In genomic region chr15:12207556-12208090, GRCm38 (mm10) we compare ENCODE assay signal across 13 mouse cellular contexts. TPM values are rescaled to one million over a fixed set of nuclear protein-coding genes. Genes with fewer than 3 reads are reported as not detected.
A peak's percentile ranks its signal among the peaks of the same experiment; 100 is the strongest.
DNase-seq lines count a peak whose midpoint lies in the region; ATAC-seq and TF ChIP-seq lines count a peak whose summit lies in the region.
"Had no signal": no experiment of that assay in that cellular context is flagged by ENCODE, and none has a peak within 500 bp of the region (broad histone marks: within the 10 kb centered on the region; RNA-seq: fewer than 3 reads in every experiment).

No protein-coding gene starts in this region.

- H3K4me3 ChIP-seq in layer of hippocampus, adult 2 months = peak overlapping the region; percentile 89
- peak overlapping the region; percentile 51; the same call in 1 of the 2 replicates for H3K4me3 ChIP-seq in cortical plate, adult 2 months (ENCODE audit: insufficient read depth, low read length)
- peak overlapping the region; percentile 9; the same call in 1 of the 2 replicates for H3K4me3 ChIP-seq in kidney, adult 2 months (ENCODE audit: insufficient read depth, low read depth, low read length)
- H3K4me3 ChIP-seq in liver, embryonic 13.5 days (replicated peaks) = no peak overlapping the region
- H3K4me3 ChIP-seq: embryonic facial prominence, embryonic 15.5 days had no signal

- no peak for ATAC-seq in liver, embryonic 13.5 days (ENCODE audit: low read depth)
- ATAC-seq in erythroid progenitor cell, adult 5-6 weeks (replicated peaks; ENCODE audit: low FRiP score, poor library complexity, severe bottlenecking) = no peak
- ATAC-seq: inflammation-experienced regulatory T-cells, adult 6 months had no signal

- peaks cover 11% of the 10 kb centered on the region; the same call in 1 of the 2 replicates for H3K4me1 ChIP-seq in cortical plate, adult 2 months (ENCODE audit: control insufficient read depth, insufficient read depth, low read length)
- H3K4me1 ChIP-seq in kidney, adult 2 months (ENCODE audit: control insufficient read depth, insufficient read depth, low read length) = peaks cover 51% of the 10 kb centered on the region
- peaks cover 81% of the 10 kb centered on the region for H3K4me1 ChIP-seq in liver, embryonic 13.5 days (replicated peaks)

- H3K27me3 ChIP-seq in kidney, adult 2 months (replicated peaks; ENCODE audit: control insufficient read depth, insufficient read depth, low read length) = no peaks in the 10 kb centered on the region
- no peaks in the 10 kb centered on the region for H3K27me3 ChIP-seq in liver, embryonic 13.5 days
- H3K27me3 ChIP-seq: embryonic facial prominence, embryonic 15.5 days had no signal

- 19% methylated on average over 6 of the region's 6 CpGs for WGBS in kidney, adult 2 months
- 64% methylated on average over 6 of the region's 6 CpGs for WGBS in liver, embryonic 13.5 days (ENCODE audit: insufficient replicate concordance)

- H3K27ac ChIP-seq in layer of hippocampus, adult 2 months = peak overlapping the region; percentile 97
- H3K27ac ChIP-seq in cortical plate, adult 2 months (ENCODE audit: insufficient read depth, low read length) = no peak overlapping the region
- H3K27ac ChIP-seq in kidney, adult 2 months (ENCODE audit: insufficient read depth, low read depth, low read length) = peak overlapping the region; percentile 85
- H3K27ac ChIP-seq in liver, embryonic 13.5 days = peak overlapping the region; percentile 35; the same call in 1 of the 2 replicates
- H3K27ac ChIP-seq: embryonic facial prominence, embryonic 15.5 days had no signal

- TF ChIP-seq CTCF in layer of hippocampus, adult 2 months (conservative IDR thresholded peaks at IDR 0.05) = no peak
- no peak for TF ChIP-seq CTCF in cortical plate, adult 2 months (IDR thresholded peaks at IDR 0.05; ENCODE audit: extremely low read depth, insufficient read depth, low read length)
- TF ChIP-seq CTCF in kidney, adult 2 months (conservative IDR thresholded peaks at IDR 0.05; ENCODE audit: insufficient read depth, insufficient read length, low read depth, low read length) = no peak

- H3K9me3 ChIP-seq in liver, embryonic 13.5 days (replicated peaks) = no peaks in the 10 kb centered on the region
- H3K9me3 ChIP-seq: embryonic facial prominence, embryonic 15.5 days had no signal

- H3K36me3 ChIP-seq in kidney, adult 2 months (ENCODE audit: control insufficient read depth, insufficient read depth, low read length) = no peaks in the 10 kb centered on the region
- no peaks in the 10 kb centered on the region for H3K36me3 ChIP-seq in liver, embryonic 13.5 days
- H3K36me3 ChIP-seq: embryonic facial prominence, embryonic 15.5 days had no signal

- 0 out of 2 replicates have a peak overlapping the region, but pooled peaks have one; percentile 27 for H3K9ac ChIP-seq in liver, embryonic 13.5 days
- H3K9ac ChIP-seq: embryonic facial prominence, embryonic 15.5 days had no signal

- no peak for TF ChIP-seq POLR2A in cortical plate, adult 2 months (IDR thresholded peaks at IDR 0.05; ENCODE audit: extremely low read depth, insufficient read depth, low read length)
- TF ChIP-seq POLR2A in kidney, adult 2 months (IDR thresholded peaks at IDR 0.05; ENCODE audit: low read depth, low read length) = no peak

- no peak for DNase-seq in layer of hippocampus, adult 2 months (ENCODE audit: low spot score in 2 of 2)
- DNase-seq in layer of hippocampus, postnatal 14 days (ENCODE audit: low spot score in 2 of 2) = no peak
- DNase-seq in kidney, adult 2 months = peak; percentile 94
- no peak for DNase-seq in liver, embryonic 13.5 days
- DNase-seq in adrenal gland, adult (ENCODE audit: inconsistent age in 2 of 2, low spot score in 1 of 2) = no peak
- DNase-seq in left cerebral cortex, adult 18-20 months (ENCODE audit: low spot score in 2 of 2) = no peak
- DNase-seq: cerebellum, adult 9-11 months; left cerebral cortex, postnatal 4 days; retina, postnatal 1 day had no signal

- H3K4me2 ChIP-seq in liver, embryonic 13.5 days = peak overlapping the region; percentile 87

RNA-seq across cellular contexts. Expression of gene Mtmr12, which starts 2.8 kb away (rescaled TPM):
- total RNA-seq in layer of hippocampus, adult 2 months (2021) = 10 to 100 TPM; 58.1 to 58.9 TPM
- total RNA-seq in layer of hippocampus, postnatal 14 days (2021) = 10 to 100 TPM; 26.9 to 27.7 TPM
- 30.5 and 32.0 TPM in 2 replicates for polyA plus RNA-seq in cortical plate, adult 2 months (2012; rRNA removed)
- 27.3 and 28.1 TPM in 2 replicates for polyA plus RNA-seq in kidney, adult 2 months (2012; rRNA removed)
- polyA plus RNA-seq in liver, embryonic 13.5 days (2015; fragmentation: Nextera tagmentation; extraction: Ambion mirVana) = 6.3 and 8.2 TPM in 2 replicates
- total RNA-seq in erythroid progenitor cell, adult 5-6 weeks (2015; ENCODE audit: low replicate concordance) = 7.9 and 15.1 TPM in 2 replicates
- 17.2 and 24.7 TPM in 2 replicates for total RNA-seq in erythroid progenitor cell, adult 5-6 weeks (2017; ENCODE audit: low replicate concordance)
- total RNA-seq in left cerebral cortex, adult 18-20 months (2021) = 10 to 100 TPM; 52.2 to 56.4 TPM
